Mouse (Mus musculus) ovary, postnatal 36 days (tissue): ENCODE results near the gene Pik3cb.

Experiments
- DNase-seq: peaks from one replicate; pipeline ENCODE4 v3.0.0; 2022; ENCODE audit warnings: low spot score, mixed read lengths

Gene Pik3cb

DNA sequence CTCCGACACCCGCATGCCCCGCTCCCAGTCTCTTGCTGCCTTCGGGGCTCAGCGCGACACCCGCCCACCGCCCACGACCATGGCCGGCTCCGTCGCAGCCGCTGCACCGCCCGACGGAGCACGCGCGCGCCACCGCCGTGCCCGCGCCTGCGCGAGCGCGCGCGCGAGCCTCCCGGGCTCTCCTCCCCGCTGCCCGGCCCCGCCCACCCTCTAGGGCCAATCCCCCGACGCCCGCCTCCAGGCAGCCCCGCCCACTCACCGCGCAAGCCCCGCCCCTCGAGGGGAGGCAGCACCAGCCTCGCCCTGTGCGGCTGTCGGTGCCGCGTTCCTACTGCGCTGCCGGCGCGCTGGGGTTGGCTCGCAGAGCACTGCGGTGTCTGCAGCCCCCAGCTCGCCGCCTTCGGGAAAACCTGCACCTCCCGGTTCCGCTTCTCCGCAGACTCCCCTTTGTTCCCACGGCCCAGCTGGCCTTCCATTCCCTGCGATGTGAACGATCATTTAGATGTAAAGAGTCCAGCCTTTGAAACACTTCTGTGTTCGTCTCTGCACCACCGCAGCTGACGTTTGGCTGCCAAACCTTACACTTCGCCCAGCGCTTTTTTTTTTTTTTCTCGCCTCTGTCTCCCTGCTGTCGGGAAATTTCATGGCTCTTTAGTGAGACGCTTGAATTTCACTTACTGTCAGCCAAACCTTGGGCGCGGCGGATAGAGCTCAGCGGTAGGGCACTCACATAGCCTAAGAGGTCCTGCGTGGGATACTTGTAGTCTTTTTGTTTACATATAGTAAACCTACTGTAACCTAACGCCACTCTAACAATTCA, at the start of gene Pik3cb:
Gene Pik3cb (minus strand): TSS at position 559 of the 820 bp plus-strand sequence.
- peak; percentile 99 for DNase-seq

DNA sequence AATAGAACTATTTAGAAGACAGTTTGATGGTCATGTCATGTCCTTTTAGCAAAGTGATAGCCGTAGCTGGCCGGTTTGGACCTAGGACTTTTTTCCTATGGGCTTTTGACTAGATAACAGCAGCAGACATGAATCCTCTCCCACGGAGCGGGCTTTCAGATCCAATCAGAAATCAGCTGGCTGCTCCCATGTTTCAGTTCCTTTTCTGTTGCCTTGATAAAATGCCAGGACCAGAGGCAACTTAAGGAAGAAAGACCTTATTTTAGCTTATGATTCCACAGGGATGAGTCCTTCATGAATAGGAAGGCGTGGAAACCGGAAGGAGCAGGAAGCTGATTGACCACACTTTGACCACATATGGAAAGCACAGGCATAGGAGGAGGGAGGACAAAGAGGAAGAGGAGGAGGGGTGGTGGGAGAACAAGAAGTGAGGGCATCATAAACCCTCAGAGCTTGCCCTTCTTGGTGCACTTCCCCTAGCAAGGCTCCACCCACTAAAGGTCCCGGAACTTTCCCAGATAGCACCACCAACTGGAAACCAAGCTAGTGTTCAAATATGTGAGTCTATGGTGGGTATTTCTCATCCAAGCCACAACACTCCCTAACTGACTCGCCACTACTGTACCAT, 42.7 kb upstream of the Pik3cb start:
- DNase-seq = no peak

DNA sequence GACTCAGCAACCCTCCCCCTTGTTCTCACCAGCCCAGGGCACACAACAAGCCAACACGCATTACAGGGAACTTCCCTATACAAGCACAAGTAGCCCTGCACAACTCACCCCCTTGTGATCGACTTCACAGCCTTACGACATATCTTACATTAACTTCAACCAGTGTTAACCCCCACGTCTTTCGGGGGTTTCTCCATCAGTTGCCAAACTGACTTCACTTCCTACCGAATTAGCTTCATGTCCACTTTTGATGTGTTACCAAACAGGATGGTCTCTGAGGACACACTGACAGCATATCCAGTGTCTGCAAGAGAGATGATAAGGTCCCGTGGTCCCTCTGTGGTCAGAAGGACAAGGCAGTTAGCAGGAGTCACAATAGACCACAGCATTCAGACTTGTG, 41.7 kb upstream of the Pik3cb start:
- no peak for DNase-seq

DNA sequence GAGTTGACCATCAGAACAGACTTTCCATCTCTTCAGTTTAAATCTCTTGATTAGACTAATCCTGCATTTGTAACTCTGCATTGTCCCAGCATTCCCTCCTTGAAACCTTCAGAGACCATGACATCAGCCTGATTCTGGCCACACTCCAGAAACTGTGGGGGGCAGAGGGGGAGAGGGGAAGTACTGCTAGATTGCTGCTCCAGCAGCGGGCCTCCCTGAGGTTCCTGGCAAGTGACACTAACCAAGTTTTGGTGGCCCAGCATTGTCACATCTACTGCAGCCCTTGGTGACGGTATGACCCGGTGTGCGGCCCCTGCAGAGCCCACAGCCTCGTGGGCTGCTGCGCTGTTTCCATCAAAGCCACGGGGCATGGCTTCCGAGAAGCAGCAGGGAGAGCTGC, 39.9 kb upstream of the Pik3cb start:
- no peak for DNase-seq

DNA sequence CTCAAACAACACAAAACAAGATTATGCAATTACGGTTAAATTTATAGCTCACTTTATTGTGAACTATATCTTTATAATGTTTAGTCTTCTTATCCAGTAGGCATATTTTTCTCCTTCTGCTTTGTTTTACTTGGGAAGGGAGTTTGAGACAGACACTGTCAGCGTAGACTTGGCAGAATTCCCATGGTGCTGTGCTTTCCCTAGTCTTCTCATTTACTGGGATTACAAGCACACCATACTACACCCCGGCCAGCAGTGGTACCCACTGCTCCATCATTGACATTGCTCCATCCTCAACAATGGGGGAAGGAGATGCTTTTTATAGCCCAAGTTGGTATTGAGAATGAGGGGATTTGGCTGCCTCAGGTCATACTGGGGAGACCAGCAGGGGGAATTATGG, 38.3 kb upstream of the Pik3cb start:
- no peak for DNase-seq

DNA sequence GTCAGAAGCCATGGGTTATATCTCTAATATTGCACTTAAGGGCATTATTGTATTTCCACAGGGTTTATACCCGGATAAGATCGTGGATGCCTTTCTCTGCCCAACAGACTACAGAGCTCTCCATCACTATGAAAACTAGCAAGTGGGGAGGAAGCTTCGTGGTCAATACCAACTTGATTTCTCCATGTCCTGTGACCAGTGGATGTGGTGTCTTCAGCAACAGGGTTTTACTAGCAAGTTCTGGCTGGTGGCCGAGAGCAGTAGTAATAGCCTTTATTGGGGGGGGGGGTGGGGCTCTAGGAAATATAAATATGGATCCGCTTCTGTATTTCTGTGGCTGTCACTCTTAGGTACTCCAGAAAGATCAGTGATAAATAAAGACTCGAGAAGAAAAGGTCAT, 35.4 kb upstream of the Pik3cb start:
- DNase-seq = no peak

DNA sequence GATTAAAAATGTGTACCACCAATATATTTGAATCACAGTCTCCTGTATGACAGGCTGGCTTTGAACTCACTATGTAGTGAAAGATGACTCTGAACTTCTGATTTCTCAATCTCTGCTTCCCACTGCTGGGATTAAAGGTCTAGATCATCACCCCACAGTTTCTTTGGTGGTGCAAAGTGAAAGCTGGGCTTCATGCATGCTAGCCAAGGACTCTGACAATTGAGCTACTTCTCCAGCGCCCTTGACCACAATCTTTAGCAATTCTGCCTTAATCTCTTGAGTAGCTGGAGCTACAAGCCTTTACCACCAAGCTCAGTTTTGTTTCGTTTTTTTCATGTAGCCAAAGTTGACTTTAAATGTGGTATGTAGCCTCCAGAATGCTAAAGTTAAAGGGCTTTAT, 32.4 kb upstream of the Pik3cb start:
- DNase-seq = no peak

DNA sequence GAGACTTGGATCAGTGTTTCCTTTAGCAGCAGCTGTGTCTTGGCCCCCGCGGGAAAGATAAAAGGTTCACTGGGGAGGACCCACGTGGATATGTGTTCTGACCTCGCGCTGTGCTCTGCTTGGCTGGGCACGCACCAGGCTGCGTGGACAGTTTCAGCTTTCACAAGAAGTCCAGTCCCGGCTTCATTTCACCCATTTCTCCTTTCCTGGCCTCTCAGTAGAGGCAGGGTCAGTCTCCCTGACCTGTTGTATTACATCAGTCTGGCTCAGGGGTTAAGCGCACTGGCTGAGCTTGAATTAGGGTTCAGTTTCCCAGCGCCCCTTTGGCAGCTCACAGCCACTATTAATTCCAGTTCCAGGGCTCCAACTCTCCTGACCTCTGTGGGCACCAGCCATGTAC, 30.8 kb upstream of the Pik3cb start:
- DNase-seq = peak; percentile 20

DNA sequence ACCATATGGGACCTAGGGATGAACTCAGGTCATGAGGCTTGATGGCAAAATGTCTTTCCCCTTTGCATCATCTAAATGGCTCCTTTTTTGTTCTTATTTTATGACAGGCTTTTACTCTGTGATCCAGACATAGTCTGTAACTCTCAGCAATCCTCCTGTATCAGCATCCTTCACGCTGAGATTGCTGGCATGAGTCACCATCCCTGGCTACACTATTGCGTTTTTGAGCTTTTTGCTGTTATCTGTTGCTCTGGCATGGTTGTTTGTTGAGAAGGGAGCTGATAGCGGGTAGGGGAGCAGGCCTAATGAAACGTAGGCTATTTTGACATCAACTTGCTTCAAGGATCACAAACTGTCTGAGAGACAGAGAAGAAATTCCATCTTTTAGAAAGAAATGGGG, 28.6 kb upstream of the Pik3cb start:
- no peak for DNase-seq

DNA sequence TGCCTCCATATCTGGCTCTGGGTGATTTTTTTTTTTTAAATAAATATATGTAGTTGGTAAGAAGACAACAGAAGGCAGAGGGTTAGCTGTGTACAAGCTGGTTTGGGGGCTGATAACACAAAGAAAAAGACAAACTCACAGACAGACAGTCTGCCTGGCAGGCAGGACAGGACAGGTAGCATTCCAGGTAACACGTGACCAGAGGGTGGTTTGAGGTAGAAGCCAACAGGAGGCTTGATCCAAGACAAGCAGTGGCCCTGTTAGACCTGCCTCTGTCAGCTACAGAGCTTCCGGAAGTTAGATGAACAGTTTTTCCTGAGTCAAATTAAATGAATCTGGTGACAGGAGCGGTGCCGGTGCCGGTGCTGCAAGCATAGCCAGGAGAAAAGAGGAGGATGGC, 26.5 kb upstream of the Pik3cb start:
- DNase-seq = no peak

DNA sequence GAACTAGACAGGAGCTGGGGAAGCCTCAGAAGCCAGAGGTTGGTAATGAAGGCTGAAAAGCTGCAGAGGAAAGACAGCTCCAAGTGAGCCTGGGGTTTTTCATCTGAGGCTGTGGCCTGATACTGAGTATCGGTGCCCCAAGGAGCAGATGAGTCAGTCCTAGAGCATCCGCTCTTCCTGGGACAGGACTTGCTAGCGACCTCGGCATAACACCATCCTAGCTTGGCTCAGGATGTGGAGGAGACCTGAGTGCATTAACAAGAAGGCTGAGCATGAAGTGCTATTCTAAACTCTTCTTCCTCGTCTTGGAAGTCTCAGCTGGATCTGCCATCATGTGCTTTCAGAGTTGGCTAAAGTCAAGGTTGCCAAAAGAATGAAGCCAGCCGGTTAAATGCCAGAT, 25.5 kb upstream of the Pik3cb start:
- no peak for DNase-seq

DNA sequence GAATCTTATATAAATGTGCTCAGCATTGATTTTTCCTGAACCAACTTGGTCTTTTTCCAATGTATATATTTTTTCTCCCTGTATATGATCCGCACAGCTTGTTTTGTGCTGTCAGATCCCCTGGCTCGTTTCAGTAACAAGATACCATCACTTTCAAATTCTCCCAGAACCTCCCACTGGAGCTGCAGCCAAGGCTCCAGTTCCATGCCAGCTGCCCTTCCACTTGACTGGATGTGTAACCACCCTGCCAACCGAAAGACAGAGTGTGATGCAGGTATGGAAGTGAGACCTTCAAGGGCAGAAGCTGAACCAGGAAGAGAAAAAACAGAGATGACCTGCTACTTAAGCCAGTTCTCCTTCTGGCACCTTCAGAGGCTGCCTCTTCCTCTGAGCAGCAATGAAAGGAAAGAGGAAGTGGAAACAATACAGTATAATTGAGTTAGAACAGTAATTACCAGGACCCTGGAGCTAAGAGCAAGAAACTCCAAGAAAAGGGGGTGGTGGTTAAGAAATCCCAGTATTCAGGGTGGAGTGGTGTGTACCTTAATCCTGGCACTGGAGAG, 24.3 kb upstream of the Pik3cb start:
- DNase-seq = peak; percentile 42

DNA sequence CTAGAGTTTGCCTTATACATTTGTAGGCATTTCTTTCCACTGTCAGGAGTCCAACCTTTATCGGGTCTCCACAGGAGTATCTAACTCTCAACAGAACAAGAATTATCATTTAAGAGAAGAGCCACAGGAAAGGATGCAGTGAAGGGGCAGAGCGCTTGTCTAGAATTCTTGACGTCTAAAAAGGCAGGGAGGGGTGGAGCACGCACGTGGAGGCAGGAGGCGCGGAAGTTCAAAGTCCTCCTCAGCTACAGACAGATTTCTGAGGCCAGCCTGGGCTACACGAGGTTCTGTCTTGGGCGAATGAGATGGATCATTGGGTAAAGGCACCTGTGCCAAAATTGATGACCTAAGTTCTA, 23.7 kb upstream of the Pik3cb start:
- no peak for DNase-seq

DNA sequence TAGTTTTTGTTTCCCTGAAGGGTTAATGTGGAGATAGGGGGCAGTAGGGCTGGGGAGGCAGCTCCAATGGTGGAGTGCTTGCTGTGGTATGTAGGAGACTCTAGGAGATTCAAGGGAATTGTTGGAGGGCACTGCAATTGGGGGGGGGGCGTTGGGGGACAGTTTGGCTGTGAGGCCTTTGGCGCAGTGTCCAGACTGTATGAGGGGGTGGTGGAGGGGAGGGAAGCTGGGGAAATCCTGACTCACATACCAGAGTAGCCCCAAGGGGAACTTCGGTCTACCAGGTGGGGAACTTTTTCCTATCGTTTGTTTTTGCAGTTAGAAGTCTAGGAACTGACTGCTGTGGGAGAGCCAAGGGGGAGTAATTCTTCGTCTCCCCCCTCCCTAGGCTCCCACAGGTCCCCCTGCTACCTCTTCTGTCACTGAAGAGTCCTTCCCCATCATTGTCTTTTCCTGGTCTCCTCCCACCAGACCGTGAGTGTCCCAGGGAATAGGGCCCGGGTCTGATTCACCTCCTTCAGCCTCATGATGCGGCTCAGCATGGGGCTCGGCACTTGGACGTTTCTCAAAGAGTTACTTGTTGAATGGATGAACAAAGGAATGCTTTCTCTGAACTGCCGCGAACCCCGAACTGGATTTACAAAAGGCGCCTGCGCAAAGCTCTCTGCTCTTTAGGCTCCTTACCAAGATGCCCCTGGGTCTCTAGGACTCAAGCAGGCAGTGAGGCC, 23.2 kb upstream of the Pik3cb start:
- no peak for DNase-seq

DNA sequence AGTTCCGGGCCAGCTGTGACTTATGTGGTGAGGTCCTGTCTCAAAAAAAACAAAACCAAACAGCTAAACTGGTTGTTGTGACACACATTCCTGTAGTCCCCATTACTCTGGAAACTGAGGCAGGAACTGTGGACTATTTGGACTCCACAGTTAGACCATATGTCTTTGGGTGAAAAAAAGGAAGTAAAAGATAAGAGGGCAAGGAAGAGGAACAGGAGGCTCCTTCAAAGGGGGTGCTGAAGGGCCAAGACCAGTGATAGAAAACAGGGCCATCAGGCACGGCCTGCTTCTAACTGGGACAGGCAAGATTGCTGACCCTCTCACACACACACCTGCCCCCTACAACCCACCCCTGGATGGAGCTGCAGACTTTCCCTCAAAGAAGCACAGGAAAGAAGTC, 22.4 kb upstream of the Pik3cb start:
- DNase-seq = no peak

DNA sequence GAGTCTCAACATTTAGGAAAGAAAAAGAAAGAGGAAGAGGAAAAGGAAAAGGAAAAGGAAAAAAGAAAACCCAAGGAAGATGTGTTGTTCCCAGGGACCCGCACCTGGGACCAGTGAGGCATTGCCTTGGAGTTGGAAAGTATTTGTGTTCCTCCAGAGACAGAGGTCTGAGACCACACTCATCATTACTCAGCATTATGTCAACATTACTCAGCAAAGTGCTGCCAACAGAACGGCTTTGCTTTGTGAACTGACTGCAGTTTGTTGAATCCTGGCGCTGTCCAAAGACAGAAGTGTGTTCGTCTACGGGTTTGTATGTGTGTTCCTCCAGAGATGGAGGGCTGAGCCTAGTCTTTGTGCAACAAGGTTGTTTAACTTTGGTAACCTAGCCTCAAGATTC, 20.4 kb upstream of the Pik3cb start:
- DNase-seq = no peak

DNA sequence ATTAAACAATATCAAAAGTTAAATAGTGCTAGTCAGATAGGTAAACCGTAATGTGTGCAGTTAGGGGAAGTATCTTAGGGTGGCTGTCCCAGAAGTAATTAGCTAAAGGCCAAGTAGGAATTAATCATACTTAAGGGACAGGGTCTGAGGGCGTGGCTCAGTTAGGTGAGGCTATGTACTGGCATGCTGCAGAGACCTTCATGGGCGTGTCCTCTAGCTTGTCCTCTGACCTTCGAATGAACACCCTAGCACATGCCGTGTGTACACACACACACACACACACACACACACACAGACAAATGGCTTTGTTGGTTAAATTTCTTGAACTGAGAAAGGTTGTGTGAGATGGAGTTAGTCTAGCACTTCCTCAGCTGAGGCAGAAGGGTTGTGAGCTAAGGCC, 19.5 kb upstream of the Pik3cb start:
- DNase-seq = no peak

DNA sequence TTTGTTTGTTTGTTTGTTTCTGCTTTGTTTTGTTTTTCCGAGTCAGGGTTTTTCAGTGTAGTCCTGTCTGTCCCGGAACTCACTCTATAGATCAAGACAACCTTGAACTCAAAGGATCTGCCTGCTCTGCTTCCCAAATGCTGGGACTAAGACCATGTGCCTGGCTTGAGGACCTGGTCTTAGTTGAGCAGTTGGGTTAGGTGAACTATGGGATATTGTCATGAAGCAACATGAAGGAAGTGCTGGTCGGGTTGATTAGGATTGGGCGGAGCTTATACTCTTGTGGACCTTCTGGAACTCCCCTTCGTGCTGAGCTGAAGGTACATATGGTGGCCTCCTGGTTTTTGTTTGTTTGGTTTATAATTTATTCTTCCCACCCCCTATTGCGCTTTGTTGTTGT, 18.3 kb upstream of the Pik3cb start:
- DNase-seq = no peak

DNA sequence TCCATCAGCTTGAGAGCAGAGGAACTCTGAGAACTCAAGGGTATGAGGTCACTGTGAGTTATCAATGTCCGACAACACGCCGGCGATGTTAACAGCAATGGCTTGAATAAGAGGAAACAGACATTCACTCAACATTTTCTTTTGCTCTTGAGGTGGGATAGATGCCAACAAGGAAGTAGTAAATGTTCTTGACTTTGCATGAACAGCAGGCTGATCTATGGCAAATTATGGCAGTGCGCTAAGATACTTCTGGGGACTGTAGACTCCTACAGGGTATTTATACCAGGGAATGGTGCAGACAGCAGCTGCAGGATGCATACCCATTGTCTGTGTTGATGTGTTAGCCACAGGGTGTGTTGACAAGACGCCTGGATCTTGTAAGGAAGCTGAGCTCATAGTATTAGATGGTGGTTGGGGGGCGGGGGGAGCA, 17.8 kb upstream of the Pik3cb start:
- no peak for DNase-seq

DNA sequence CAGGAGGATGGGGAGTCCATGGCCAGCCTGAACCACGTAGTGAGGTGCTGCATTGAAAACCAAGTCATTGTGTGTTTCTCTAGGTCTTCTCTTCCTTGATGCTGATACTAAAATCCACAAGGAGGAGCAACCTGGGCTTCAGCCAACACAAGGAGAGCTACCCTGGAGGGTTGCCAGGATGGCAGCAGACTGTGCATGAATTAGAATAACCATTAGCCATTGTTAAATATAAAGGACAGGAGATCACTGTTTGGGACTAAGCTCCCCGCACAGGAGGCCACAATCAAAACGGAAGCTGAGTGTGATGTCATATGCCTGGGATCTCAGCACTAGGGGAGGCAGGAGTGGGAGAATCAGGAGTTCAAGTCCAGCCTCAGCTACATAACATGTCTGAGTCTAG, 13.2 kb upstream of the Pik3cb start:
- peak; percentile 25 for DNase-seq

DNA sequence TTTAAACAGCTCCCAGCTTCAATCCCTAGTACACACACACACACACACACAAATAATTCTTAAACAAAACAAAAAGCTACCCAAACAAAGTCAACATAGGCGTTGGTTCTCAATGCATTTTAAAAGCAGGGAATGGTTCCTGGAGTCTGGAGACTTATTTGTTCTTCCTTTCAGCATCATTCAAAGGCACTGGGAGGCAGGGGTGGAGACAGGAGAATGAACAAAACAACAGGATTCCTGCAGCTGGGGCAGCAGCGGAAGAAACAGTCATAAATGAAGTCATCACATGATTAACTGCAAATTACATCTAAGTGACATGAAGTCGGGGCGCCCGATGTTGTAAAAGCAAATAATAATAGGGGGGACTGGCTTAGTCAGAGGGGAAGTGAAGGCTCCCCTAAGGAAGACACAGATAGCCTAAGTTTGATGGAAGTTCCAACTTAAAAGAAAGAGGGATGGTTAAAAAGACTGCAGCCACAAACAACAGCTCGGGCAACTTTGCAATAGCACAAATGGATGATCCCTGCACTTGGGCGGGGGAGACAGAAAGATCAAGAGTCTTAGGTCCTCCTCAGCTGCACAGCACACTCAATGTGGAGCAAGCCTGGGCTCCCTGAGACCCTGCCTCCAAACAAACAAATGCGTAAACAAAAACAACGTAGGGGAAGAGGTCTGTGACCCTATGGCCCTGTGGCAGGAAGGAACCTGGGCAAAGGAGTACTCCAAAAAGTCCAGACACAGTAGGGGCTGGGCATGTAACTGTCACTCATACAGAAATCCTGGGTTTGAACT, 12.5 kb upstream of the Pik3cb start:
- no peak for DNase-seq
